Mouse (Mus musculus) splenic B cell, adult 2 months (primary cell): ENCODE measurements around the gene Dhx36.

Source experiments
- DNase-seq: peaks from one replicate; pipeline ENCODE4 v3.0.0-alpha.2; 2011; ENCODE audit warnings: low read depth, low spot score
- H3K27me3 ChIP-seq: 2 replicates; pipeline ENCODE4 v1.6.1; 2012; ENCODE audit warnings: mild to moderate bottlenecking, low read length, moderate library complexity, mixed read lengths; ENCODE audit not compliant: control insufficient read depth, poor library complexity, insufficient read depth, severe bottlenecking
- H3K36me3 ChIP-seq: 2 replicates; pipeline ENCODE4 v1.6.1; 2012; ENCODE audit warnings: mild to moderate bottlenecking, low read length, moderate library complexity, mixed read lengths; ENCODE audit not compliant: control insufficient read depth, poor library complexity, insufficient read depth, severe bottlenecking

Dhx36 gene

DNA sequence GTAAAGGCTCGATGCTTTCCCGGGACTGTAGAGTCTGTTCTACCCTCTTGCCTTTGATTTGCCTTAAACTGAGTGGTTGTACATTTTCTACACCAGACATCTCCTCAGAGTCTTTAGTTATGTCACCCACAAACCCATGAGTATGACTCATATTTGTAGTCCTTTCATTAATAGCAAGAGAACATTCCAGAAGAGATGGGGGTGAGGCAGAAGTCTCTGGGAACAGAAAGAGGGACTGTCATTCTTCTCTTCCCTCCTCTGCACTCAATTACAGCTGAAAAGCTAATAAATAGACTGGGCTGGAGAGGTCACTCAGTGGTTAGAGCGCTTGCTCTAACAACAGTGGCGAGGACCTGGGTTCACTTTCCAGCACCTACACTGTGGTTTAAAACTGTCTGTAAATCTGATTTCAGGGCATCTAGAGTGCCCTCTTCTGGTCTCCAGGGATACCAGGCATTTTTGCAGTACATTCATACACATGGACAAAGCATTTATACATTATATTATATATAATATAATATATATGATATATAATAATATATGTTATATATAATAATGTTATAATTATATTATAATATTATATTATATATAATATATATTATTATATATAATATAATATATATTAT, 56.8 kb downstream of the Dhx36 start:
- no peaks in the 10 kb centered on the region; the same call in 1 of the 2 replicates for H3K27me3 ChIP-seq
- no peaks in the 10 kb centered on the region for H3K36me3 ChIP-seq
- DNase-seq, result no peak

DNA sequence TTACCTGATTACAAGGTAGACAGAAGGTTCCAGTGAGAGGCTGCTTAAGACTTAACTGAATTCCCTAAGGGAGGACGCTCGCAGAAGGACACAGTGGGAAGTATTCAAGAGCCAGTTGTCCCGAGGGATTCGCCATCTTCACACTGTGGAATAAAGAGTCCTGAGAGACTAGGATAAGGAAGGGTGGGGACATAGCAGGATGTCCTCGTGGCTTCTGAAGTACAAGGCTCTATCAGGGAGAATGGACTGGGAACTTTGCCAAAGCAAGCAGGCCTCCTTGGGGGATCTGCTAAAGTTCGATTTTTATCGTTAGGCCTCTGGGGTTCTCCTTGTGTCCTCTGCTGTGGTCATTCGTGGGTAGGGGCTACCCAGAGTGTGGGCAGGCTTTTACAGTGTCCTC, 59.7 kb downstream of the Dhx36 start:
- Histone ChIP-seq H3K36me3 (no peaks in the 10 kb centered on the region), H3K27me3 (no peaks in the 10 kb centered on the region; the same call in 1 of the 2 replicates)
- DNase-seq, result no peak

DNA sequence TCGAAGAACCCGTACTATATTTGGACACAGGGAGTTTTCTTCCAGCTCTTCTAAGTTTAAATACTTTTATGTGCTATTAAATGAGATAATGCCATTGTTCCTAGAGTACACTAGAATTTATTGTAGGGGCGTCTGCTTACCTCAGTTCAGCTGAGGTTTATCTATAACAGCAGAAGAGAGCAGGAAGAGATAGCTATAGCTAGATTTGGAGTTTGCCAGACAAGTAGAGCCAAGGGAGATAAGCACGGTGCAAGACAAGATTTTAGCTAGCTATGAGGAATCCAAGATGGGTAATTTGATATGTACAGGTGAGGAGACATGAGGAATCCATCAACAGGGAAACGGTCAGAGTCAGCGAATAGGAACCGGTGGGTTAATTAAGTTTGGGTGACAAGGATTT, 60.5 kb downstream of the Dhx36 start:
- H3K36me3 ChIP-seq, result no peaks in the 10 kb centered on the region
- no peak for DNase-seq

DNA sequence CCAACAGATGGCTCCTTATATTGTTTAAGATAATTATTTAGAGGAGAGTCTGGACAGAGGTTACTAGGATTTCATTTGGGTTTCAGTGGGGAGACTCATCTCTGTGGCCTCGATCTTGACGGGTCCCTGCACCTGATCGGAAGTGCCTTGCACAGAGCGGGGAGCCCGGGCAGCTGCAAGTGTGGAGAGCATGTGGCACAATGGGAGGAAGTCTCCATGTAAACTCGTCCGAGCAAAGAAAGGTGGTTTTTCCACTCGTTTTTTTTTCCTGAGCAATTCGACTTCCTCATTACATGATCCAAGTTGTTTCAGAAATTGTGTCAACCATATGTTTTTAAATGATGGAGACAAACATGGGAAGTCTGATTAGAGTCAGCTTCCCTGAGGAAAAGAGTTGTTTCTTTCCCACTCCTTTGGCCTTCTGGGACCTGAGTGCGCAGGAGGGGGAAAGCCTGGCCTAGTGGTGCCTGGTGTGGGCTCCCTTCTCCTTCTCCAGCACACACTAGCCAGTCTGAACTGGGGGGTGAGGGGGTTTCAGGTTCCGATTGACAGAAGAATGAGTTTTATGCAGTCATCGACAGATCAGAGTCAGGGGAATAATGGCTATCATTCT, 63.1 kb downstream of the Dhx36 start:
- DNase-seq, result no peak
- Histone ChIP-seq H3K27me3 (no peaks in the 10 kb centered on the region; the same call in 1 of the 2 replicates), H3K36me3 (no peaks in the 10 kb centered on the region)

More for the DNA sequence above, 60.5 kb downstream of the Dhx36 start:
- H3K27me3 ChIP-seq, result no peaks in the 10 kb centered on the region; the same call in 1 of the 2 replicates

DNA sequence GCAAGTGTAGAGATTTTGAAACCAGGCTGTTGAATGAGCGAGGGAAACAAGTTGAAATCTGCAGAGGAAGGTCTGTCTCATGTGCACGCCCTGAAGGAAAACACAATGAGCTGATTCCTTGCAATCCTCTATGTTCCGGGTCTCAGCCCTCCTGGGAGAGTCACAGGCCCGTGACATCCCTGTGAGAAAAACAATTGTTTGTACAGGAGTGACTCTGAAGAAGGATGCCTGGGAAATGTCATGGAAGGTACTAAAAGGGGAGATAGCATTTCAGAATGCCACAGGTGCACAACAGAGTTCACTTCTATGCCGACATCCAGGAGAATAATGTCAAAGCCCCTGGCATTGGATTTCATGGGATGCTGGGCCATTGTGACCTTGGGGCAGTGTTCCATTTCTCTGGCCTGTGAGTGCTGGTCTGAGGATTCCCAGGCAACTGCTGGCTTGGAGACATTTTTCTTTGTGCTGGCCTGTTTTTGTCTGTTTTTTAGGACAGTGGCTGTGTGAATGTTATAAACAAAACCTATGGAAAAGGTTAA, 66.3 kb downstream of the Dhx36 start:
- no peak for DNase-seq
- no peaks in the 10 kb centered on the region for H3K27me3 ChIP-seq
- no peaks in the 10 kb centered on the region for H3K36me3 ChIP-seq

DNA sequence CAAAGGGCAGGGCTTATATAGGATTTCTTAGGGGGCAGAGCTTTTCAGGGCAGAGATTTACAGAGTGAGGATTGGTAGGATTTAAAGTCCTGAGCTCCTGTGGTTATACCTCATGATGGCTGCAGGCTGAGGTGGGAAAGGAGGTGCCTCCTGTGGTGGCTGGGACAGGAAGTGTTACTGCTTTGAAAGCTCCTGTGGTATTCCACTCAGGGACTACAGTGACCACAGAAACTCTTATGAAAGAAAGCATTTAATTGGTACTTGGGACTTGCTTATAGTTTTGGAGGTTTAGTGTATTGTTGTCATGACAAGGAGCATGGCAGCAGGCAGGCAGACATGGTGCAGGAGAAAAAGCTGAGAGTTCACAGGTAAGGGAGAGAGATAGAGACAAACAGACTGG, 70.9 kb downstream of the Dhx36 start:
- Histone ChIP-seq H3K36me3 (no peaks in the 10 kb centered on the region), H3K27me3 (no peaks in the 10 kb centered on the region)
- no peak for DNase-seq

DNA sequence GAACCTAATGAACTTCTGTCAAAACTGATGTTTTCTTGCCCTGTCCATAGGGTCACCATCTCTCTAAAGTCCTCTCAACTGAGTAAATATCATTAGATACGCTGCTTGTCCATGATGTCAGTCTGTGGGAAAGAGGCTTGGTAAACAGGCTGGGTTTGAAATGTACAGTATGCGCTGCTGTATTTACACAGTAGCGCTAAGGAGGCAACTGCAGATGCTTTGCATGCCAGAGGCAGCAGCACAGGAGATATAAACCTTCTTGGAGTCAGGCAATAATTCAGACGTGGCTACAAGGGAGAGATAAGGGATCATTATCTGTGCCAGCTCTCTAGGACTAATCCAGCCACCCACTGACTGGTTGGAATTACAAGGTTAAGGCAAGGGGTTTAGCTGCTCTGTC, 73.1 kb downstream of the Dhx36 start:
- H3K36me3 ChIP-seq, result no peaks in the 10 kb centered on the region
- no peaks in the 10 kb centered on the region for H3K27me3 ChIP-seq
- DNase-seq, result no peak

DNA sequence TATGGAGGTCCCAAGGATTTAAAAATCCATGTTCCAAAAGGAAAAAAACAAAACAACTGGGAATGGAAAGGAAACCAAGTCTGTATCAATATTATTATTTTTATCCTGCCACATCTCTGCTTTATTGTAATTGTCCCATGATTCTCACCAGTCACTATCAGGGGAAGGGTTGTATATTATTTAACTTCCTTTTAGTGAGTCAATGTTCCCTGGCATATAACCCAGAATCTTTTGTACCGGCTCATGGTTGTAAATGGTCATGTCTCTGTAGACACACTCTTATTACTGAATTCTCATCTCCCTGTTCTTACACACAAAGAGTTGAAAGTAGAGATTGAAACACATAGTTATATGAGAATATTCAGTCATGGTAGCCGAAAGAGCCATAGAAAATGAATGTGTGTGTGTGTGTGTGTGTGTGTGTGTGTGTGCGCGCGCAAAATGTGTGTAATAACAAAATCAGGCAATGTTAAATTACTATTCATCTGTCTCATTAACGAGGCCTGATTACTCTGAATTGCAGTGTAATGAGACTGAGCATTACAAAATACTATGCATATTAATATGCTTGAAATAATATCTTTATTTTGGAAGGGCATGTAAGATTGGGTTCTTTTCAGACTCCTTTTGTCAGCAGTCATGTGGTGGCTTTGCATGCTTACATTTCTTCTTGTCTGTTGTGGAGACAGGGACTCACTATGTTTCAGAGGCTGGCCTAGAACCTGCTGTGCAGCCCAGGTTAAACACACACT, 88.2 kb downstream of the Dhx36 start:
- no peaks in the 10 kb centered on the region for H3K27me3 ChIP-seq
- H3K36me3 ChIP-seq, result no peaks in the 10 kb centered on the region
- DNase-seq, result no peak
